Mouse (Mus musculus): ENCODE data around the gene Ormdl2.
"Not testable (repeated sequence)": the region's sequence is repeated elsewhere in the genome, so short reads cannot be mapped to it uniquely, and the experiment has no call there.

The Ormdl2 gene

GRCm38 (mm10) chr10:128821358-128822056 lies at the start of gene Ormdl2:
Ormdl2 (minus strand) TSS chr10:128821645.
- peak; percentile 99 for DNase-seq

- no peak for DNase-seq
Observed at GRCm38 (mm10) chr10:128870341-128870740, 48.9 kb upstream of the Ormdl2 start.

- DNase-seq: no peak
Observed at GRCm38 (mm10) chr10:128866518-128866917, 45.1 kb upstream of the Ormdl2 start.

GRCm38 (mm10) chr10:128866042-128866441 lies 44.6 kb upstream of the Ormdl2 start:
- no peak for DNase-seq

GRCm38 (mm10) chr10:128861176-128861575 lies 39.7 kb upstream of the Ormdl2 start:
- DNase-seq: no peak

- no peak for DNase-seq
Observed at GRCm38 (mm10) chr10:128850339-128850738, 28.9 kb upstream of the Ormdl2 start.

- no peak for DNase-seq
Observed at GRCm38 (mm10) chr10:128848426-128848825, 27.0 kb upstream of the Ormdl2 start.

- DNase-seq: no peak
Observed at GRCm38 (mm10) chr10:128846664-128847063, 25.2 kb upstream of the Ormdl2 start.

GRCm38 (mm10) chr10:128845516-128845915 lies 24.1 kb upstream of the Ormdl2 start:
- no peak for DNase-seq

- no peak for DNase-seq
Observed at GRCm38 (mm10) chr10:128843260-128843659, 21.8 kb upstream of the Ormdl2 start.

GRCm38 (mm10) chr10:128840612-128841011 lies 19.2 kb upstream of the Ormdl2 start:
- DNase-seq: no peak

GRCm38 (mm10) chr10:128839434-128839833 lies 18.0 kb upstream of the Ormdl2 start:
- no peak for DNase-seq

GRCm38 (mm10) chr10:128837400-128837799 lies 16.0 kb upstream of the Ormdl2 start:
- no peak for DNase-seq

GRCm38 (mm10) chr10:128823821-128824220 lies 2.4 kb upstream of the Ormdl2 start:
- no peak for DNase-seq

- DNase-seq: not testable (repeated sequence)
Observed at GRCm38 (mm10) chr10:128823087-128823486, 1.6 kb upstream of the Ormdl2 start.

GRCm38 (mm10) chr10:128822135-128822534 lies 690 bp upstream of the Ormdl2 start:
- DNase-seq: no peak

GRCm38 (mm10) chr10:128820217-128820616 lies 1.2 kb downstream of the Ormdl2 start:
- no peak for DNase-seq

- no peak for DNase-seq
Observed at GRCm38 (mm10) chr10:128817033-128817432, 4.4 kb downstream of the Ormdl2 start, which contains the start of gene Sarnp. Sarnp (plus strand) TSS chr10:128817333.

- no peak for DNase-seq
Observed at GRCm38 (mm10) chr10:128807018-128807417, 14.4 kb downstream of the Ormdl2 start.

GRCm38 (mm10) chr10:128806086-128806485 lies 15.4 kb downstream of the Ormdl2 start:
- no peak for DNase-seq

GRCm38 (mm10) chr10:128805092-128806000 lies 16.1 kb downstream of the Ormdl2 start:
- peak; percentile 93 for DNase-seq

GRCm38 (mm10) chr10:128804271-128805091 lies 17.0 kb downstream of the Ormdl2 start, which contains the start of gene Tmem198b:
Tmem198b (minus strand) TSS chr10:128804370.
- peak; percentile 66 for DNase-seq

GRCm38 (mm10) chr10:128803771-128804270 lies 17.6 kb downstream of the Ormdl2 start, which contains the start of gene Dnajc14:
Dnajc14 (plus strand) TSS chr10:128804062.
- DNase-seq: peak; percentile 64
